Mouse (Mus musculus): ENCODE results near the gene Elp6. TPM values are rescaled to one million over a fixed set of nuclear protein-coding genes. Genes with fewer than 3 reads are reported as not detected.

Elp6 gene
- total RNA-seq (2021): 10 to 100 TPM in 1 of 2 experiments, 1 to 10 TPM in 1; 9.7 to 13.8 TPM

- peak; percentile 94 for DNase-seq
Observed at GRCm38 (mm10) chr9:110304969-110305651, at the start of gene Elp6. Gene Elp6, plus strand, starts transcription at chr9:110305173.

GRCm38 (mm10) chr9:110255407-110256019, 49.5 kb upstream of the Elp6 start:
- peak; percentile 31 to 36 for DNase-seq

- no peak for DNase-seq
Observed at GRCm38 (mm10) chr9:110258646-110259045, 46.3 kb upstream of the Elp6 start.

GRCm38 (mm10) chr9:110259118-110259517, 45.9 kb upstream of the Elp6 start:
- no peak for DNase-seq

- DNase-seq: no peak
Observed at GRCm38 (mm10) chr9:110263181-110263580, 41.8 kb upstream of the Elp6 start.

GRCm38 (mm10) chr9:110264991-110265390, 40.0 kb upstream of the Elp6 start:
- no peak for DNase-seq

- DNase-seq: no peak
Observed at GRCm38 (mm10) chr9:110268416-110268815, 36.6 kb upstream of the Elp6 start.

GRCm38 (mm10) chr9:110272330-110272729, 32.6 kb upstream of the Elp6 start:
- no peak for DNase-seq

GRCm38 (mm10) chr9:110273507-110273906, 31.5 kb upstream of the Elp6 start:
- no peak for DNase-seq

- no peak for DNase-seq
Observed at GRCm38 (mm10) chr9:110275882-110276281, 29.1 kb upstream of the Elp6 start.

- peak; percentile 56 to 81 for DNase-seq
Observed at GRCm38 (mm10) chr9:110277431-110277881, 27.5 kb upstream of the Elp6 start.

- DNase-seq: no peak
Observed at GRCm38 (mm10) chr9:110284075-110284697, 20.8 kb upstream of the Elp6 start.

GRCm38 (mm10) chr9:110287321-110287924, 17.6 kb upstream of the Elp6 start:
- peak; percentile 40 to 66 for DNase-seq

GRCm38 (mm10) chr9:110293254-110293718, 11.7 kb upstream of the Elp6 start:
- peak in 1 of 2 experiments; percentile 50 for DNase-seq

- DNase-seq: no peak
Observed at GRCm38 (mm10) chr9:110293873-110294415, 11.0 kb upstream of the Elp6 start.

GRCm38 (mm10) chr9:110294786-110295185, 10.2 kb upstream of the Elp6 start:
- DNase-seq: no peak

GRCm38 (mm10) chr9:110296867-110297627, 7.9 kb upstream of the Elp6 start:
- peak; percentile 74 to 75 for DNase-seq

GRCm38 (mm10) chr9:110304516-110304915, 457 bp upstream of the Elp6 start:
- no peak for DNase-seq

- no peak for DNase-seq
Observed at GRCm38 (mm10) chr9:110306371-110306770, 1.4 kb downstream of the Elp6 start.

GRCm38 (mm10) chr9:110314706-110315105, 9.7 kb downstream of the Elp6 start:
- no peak for DNase-seq

- no peak for DNase-seq
Observed at GRCm38 (mm10) chr9:110315410-110315809, 10.4 kb downstream of the Elp6 start.

- no peak for DNase-seq
Observed at GRCm38 (mm10) chr9:110315904-110316303, 10.9 kb downstream of the Elp6 start.
